Mouse (Mus musculus) intestine, postnatal 0 days (tissue): Measurements from ENCODE around the gene Clec10a. TPM values are rescaled to one million over a fixed set of nuclear protein-coding genes. Genes with fewer than 3 reads are reported as not detected.
"Not testable (repeated sequence)": the region's sequence is repeated elsewhere in the genome, so short reads cannot be mapped to it uniquely, and the experiment has no call there.

ENCODE experiments used
- ATAC-seq: fragments of 200-750 bp; cut with Nextera tagmentation; 2 replicates; pipeline ENCODE4 v1.8.0; 2017; ENCODE audit warnings: mild to moderate bottlenecking, moderate TSS enrichment, moderate library complexity
- H3K27ac ChIP-seq: fragments of 300-500 bp; sonication (generic); 2 replicates; pipeline ENCODE4 v1.5.1; 2014; ENCODE audit warnings: mild to moderate bottlenecking, low read depth, low read length, moderate library complexity
- H3K27me3 ChIP-seq: fragments of 300-500 bp; sonication (generic); replicated peaks from 2 replicates; pipeline ENCODE4 v1.6.1; 2014; ENCODE audit warnings: low read length, mixed read lengths; ENCODE audit not compliant: control insufficient read depth, insufficient read depth
- H3K36me3 ChIP-seq: fragments of 300-500 bp; sonication (generic); 2 replicates; pipeline ENCODE4 v1.6.1; 2014; ENCODE audit warnings: mild to moderate bottlenecking, moderate library complexity; ENCODE audit not compliant: control insufficient read depth, insufficient read depth
- H3K4me1 ChIP-seq: fragments of 300-500 bp; sonication (generic); replicated peaks from 2 replicates; pipeline ENCODE4 v1.6.1; 2014; ENCODE audit warnings: antibody characterized with exemption, low read length, mixed read lengths; ENCODE audit not compliant: control insufficient read depth, insufficient read depth
- H3K4me2 ChIP-seq: fragments of 300-500 bp; sonication (generic); replicated peaks from 2 replicates; pipeline ENCODE4 v1.6.1; 2014; ENCODE audit warnings: low read depth, mild to moderate bottlenecking, moderate library complexity
- H3K4me3 ChIP-seq: fragments of 300-500 bp; sonication (generic); 2 replicates; pipeline ENCODE4 v1.5.1; 2014; ENCODE audit warnings: low read depth, low read length
- H3K9ac ChIP-seq: fragments of 300-500 bp; sonication (generic); 2 replicates; pipeline ENCODE4 v1.6.1; 2014; ENCODE audit warnings: mild to moderate bottlenecking, low read depth, low read length
- H3K9me3 ChIP-seq: fragments of 300-500 bp; sonication (generic); 2 replicates; pipeline ENCODE4 v1.6.1; 2016; ENCODE audit warnings: mixed run types; ENCODE audit not compliant: control insufficient read depth
- CTCF ChIP-seq: sonication (generic); IDR thresholded peaks from 2 replicates; pipeline ENCODE4 v1.5.1; 2016; ENCODE audit warnings: low read depth, mild to moderate bottlenecking, control low read depth, antibody characterized with exemption, moderate library complexity
- WGBS: fragments of 180-500 bp; shearing (Covaris S2); extraction: QIAGEN DNeasy Blood & Tissue Kit; methylation state at CpG from one replicate; pipeline ENCODE4 v1.1.7; 2014; 5-methylcytosine and 5-hydroxymethylcytosine counted together
- polyA plus RNA-seq: library from polyadenylated mRNA; unstranded; fragments of >200 nt; fragmentation: Nextera tagmentation; extraction: Ambion mirVana; gene quantifications from 2 replicates; pipeline ENCODE4 v1.2.1, GENCODE M21; 2015

Clec10a gene
- 0.78 and 1.1 TPM in 2 replicates for polyA plus RNA-seq

DNA sequence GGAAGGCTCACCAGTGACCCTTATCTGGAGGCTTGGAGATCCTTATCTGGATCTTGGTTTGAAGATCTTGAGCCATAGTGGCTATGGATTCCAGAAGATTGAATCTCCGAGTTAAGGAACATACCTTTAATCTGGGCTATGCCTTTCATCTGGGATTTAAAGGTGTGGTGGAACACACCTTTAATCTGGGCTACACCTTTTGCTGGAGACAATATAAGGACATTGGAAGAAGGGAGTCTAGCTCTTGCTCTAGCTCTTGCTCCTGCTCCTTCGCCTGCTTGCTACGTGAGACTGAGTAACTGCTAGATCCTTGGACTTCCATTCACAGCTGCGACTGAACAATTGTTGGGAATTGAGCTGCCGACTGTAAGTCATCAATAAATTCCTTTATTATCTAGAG lies at the start of gene Clec10a:
Clec10a (plus strand) TSS at position 301 of the 400 bp plus-strand sequence.
- H3K27ac ChIP-seq, H3K4me1 ChIP-seq: not testable (repeated sequence)

DNA sequence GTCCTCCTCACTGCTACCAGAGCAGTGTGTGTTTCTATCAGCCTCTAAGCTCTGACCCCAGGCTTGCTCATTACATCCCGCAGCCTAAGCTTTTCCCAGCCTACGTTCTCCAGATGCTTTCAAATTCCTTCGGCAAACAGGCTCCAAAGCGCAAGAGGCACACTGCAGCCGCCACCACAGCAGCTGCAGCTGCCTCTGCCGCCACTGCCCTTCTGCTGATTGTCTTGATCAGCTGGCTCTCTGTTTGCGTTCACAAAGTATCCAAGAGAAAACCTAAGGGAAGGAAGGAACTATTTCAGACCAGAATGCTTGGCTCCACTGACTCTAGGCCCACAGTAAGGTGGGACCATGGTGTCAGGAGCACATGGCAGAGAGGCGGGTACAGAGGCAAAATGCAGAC lies 48.9 kb upstream of the Clec10a start:
- TF ChIP-seq CTCF: no peak
- WGBS: 33% methylated on average over 8 of the region's 8 CpGs
- no peaks in the 10 kb centered on the region for H3K36me3 ChIP-seq
- H3K4me3 ChIP-seq: no peak overlapping the region
- H3K9ac ChIP-seq: no peak overlapping the region
- H3K4me1 ChIP-seq: no peaks in the 10 kb centered on the region
- H3K9me3 ChIP-seq: no peaks in the 10 kb centered on the region
- no peak overlapping the region for H3K27ac ChIP-seq
- no peaks in the 10 kb centered on the region for H3K27me3 ChIP-seq
- ATAC-seq: no peak
- no peak overlapping the region for H3K4me2 ChIP-seq

More for the DNA sequence above, at the start of gene Clec10a:
- not testable (repeated sequence) for H3K4me2 ChIP-seq, H3K9me3 ChIP-seq, H3K36me3 ChIP-seq, H3K27me3 ChIP-seq, ATAC-seq, H3K4me3 ChIP-seq, H3K9ac ChIP-seq
- no CpG with 5 or more reads among the region's 5 CpGs for WGBS

DNA sequence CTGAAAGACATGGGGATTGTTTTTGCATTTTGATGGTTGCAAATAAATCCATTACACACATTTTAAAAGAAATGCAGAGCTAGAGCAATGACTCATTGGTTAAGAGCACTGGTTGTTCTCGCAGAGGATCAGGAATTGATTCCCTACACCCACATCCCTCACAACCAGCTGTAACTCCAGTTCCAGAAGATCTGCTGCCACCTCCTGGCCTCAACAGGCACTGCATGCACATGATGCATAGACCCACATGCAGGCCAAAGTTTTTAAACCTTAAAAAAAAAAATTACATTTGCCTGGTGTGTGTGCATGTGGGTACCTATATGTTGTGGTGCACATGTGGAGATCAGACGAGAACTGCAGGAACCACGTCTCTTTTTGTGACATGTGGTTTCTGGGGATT lies 45.9 kb upstream of the Clec10a start:
- Histone ChIP-seq H3K9me3 (no peaks in the 10 kb centered on the region), H3K27me3 (no peaks in the 10 kb centered on the region), H3K27ac (no peak overlapping the region), H3K4me2 (no peak overlapping the region), H3K36me3 (no peaks in the 10 kb centered on the region), H3K4me3 (no peak overlapping the region), H3K9ac (no peak overlapping the region), H3K4me1 (no peaks in the 10 kb centered on the region)
- WGBS: 78% methylated on average over 3 of the region's 3 CpGs
- TF ChIP-seq CTCF: peak; percentile 77
- no peak for ATAC-seq

DNA sequence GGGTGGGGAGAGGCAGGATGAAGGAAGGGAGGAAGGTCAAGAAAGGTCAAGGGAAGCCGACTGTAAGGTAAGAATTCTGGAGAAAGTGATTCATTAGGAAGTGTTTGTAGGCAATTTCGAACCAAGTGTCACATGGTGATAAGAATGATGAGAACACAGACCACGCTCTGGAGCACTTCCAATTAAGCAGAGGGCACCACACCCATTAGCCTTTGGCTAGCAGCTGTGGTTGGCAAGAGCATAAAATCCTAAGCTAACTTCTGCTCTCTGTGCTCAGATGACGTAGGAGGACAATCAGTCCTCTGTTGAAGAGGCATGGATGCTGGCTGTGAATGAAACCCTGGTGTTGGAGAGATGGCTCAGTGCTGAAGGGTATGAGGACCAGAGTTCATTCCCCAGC lies 41.4 kb upstream of the Clec10a start:
- no peak overlapping the region for H3K4me2 ChIP-seq
- WGBS: 39% methylated on average over 4 of the region's 4 CpGs
- no peak for TF ChIP-seq CTCF

DNA sequence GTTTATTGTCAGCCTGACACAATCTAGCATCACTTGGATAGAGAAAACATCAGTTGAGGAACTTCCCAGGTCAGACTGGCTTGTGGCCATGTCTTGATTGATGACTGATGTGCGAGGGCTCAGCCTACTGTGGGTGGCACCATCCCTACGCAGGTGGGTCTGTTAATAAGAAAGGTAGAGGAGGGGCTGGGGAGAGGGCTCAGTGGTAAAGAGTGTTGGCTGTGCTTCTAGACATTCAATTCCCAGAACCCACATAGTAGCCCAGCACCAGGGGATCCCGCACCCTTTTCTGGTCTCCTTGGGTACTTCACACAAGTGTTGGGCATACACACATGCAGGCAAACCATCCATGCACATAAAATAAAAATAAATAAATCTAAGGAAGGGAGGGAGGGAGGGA lies 40.1 kb upstream of the Clec10a start:
- H3K9me3 ChIP-seq: no peaks in the 10 kb centered on the region
- H3K27me3 ChIP-seq: no peaks in the 10 kb centered on the region
- no peaks in the 10 kb centered on the region for H3K36me3 ChIP-seq
- no peak overlapping the region for H3K4me3 ChIP-seq
- H3K9ac ChIP-seq: no peak overlapping the region
- H3K4me1 ChIP-seq: no peaks in the 10 kb centered on the region
- H3K27ac ChIP-seq: no peak overlapping the region
- H3K4me2 ChIP-seq: no peak overlapping the region
- TF ChIP-seq CTCF: no peak
- ATAC-seq: no peak
- 88% methylated on average over 3 of the region's 3 CpGs for WGBS

More for the DNA sequence above, 41.4 kb upstream of the Clec10a start:
- H3K9me3 ChIP-seq: no peaks in the 10 kb centered on the region
- no peak overlapping the region for H3K27ac ChIP-seq
- ATAC-seq: no peak
- no peak overlapping the region for H3K4me3 ChIP-seq
- H3K27me3 ChIP-seq: no peaks in the 10 kb centered on the region
- no peaks in the 10 kb centered on the region for H3K36me3 ChIP-seq
- no peaks in the 10 kb centered on the region for H3K4me1 ChIP-seq
- H3K9ac ChIP-seq: no peak overlapping the region

DNA sequence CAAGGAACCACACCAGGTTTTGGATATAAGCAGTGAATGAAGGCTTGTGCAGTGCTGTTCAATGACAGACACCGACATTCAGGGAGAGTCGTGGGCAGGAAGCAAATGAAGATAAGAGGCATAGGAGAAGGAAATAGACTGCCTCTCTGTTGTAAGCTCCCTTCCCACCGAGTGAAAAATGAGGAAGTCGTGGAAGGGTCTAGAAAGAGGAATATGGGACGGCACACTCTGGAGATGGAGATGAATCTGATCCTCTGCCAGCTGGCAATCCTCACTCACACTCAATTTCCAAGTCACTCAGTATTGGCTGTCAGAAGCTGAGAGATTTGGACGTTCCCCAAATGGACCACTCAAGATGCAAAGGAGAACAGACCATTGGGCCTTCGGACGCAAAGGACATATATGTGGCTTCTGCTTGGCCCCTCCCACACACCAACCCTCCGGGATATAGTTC lies 26.0 kb upstream of the Clec10a start, which contains the start of gene Mgl2:
Mgl2 (plus strand) TSS at position 404 of the 454 bp plus-strand sequence.
- H3K4me1 ChIP-seq: no peaks in the 10 kb centered on the region
- no peaks in the 10 kb centered on the region for H3K36me3 ChIP-seq
- H3K27me3 ChIP-seq: no peaks in the 10 kb centered on the region
- H3K4me2 ChIP-seq: no peak within 1 kb of the TSS
- 60% methylated on average over 9 of the region's 9 CpGs for WGBS
- no peak within 1 kb of the TSS for H3K4me3 ChIP-seq
- no peak within 1 kb of the TSS for H3K9ac ChIP-seq
- no peak within 1 kb of the TSS for H3K27ac ChIP-seq
- no peak for ATAC-seq
- no peak for TF ChIP-seq CTCF
- H3K9me3 ChIP-seq: no peaks in the 10 kb centered on the region

DNA sequence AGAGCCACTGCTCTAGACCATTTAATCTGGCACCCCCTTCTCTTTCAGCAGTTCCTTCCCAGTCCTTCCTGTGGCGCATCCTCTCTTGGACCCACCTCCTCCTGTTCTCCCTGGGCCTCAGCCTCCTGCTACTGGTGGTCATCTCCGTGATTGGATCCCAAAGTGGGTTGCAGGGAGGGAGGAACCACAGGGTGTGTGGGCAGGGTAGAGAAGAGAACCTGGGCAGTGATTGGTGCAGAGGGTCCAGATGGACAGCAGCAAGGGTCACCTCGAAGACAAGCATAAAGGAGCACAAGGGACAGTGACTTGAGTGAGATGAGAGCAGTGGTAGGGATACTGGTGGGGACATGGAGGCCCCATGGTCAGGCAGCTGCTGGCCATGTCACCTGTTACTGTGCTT lies 21.0 kb upstream of the Clec10a start:
- H3K27me3 ChIP-seq, H3K36me3 ChIP-seq, H3K27ac ChIP-seq, H3K9me3 ChIP-seq, H3K4me3 ChIP-seq, H3K4me2 ChIP-seq, H3K4me1 ChIP-seq, H3K9ac ChIP-seq, ATAC-seq: not testable (repeated sequence)
- 75% methylated on average over 3 of the region's 3 CpGs for WGBS

DNA sequence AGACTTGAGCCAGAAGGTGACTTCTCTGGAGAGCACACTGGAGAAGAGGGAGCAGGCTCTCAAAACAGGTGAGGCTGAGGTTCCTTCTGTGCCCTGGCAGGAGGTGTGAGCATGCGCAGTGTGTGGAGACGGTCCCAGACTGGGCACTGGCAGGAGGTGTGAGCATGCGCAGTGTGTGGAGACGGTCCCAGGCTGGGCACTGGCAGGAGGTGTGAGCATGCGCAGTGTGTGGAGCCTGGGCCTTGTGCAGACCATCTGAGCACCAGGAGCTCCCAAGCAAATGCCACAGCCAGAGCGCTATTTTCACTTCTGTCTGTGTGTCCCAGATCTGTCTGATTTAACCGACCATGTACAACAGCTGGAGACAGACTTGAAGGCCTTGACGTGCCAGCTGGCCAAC lies 20.1 kb upstream of the Clec10a start:
- not testable (repeated sequence) for H3K9ac ChIP-seq, ATAC-seq, H3K27me3 ChIP-seq, H3K9me3 ChIP-seq, H3K4me3 ChIP-seq, H3K4me2 ChIP-seq, H3K36me3 ChIP-seq, H3K4me1 ChIP-seq, H3K27ac ChIP-seq
- WGBS: 87% methylated on average over 8 of the region's 8 CpGs
